Mouse (Mus musculus) liver, postnatal 0 days (tissue): ENCODE measurements around the gene Tm6sf2.

Source experiments
- CTCF ChIP-seq: sonication (generic); IDR thresholded peaks from 2 replicates; pipeline ENCODE4 v1.5.1; 2016; ENCODE audit warnings: antibody characterized with exemption, low read depth
- EP300 ChIP-seq: IDR thresholded peaks from 2 replicates; pipeline ENCODE4 v1.6.1; 2016; ENCODE audit warnings: antibody characterized with exemption, low read depth, mild to moderate bottlenecking

- no peak for TF ChIP-seq CTCF
- TF ChIP-seq EP300: no peak
Measured at GRCm38 (mm10) chr8:70087237-70087636, 14.5 kb downstream of the Tm6sf2 start.
